Mouse (Mus musculus) ES-E14 (cell line): ENCODE data around the gene Osbp. TPM values are rescaled to one million over a fixed set of nuclear protein-coding genes. Genes with fewer than 3 reads are reported as not detected.

Source experiments
- DNase-seq: peaks from one replicate; pipeline ENCODE4 v3.0.0-alpha.2; 2013; ENCODE audit warnings: low read depth, low spot score
- H3K27ac ChIP-seq: 2 replicates; pipeline ENCODE4 v1.5.1; 2012; ENCODE audit warnings: low read depth, mild to moderate bottlenecking, low read length, moderate library complexity, mixed read lengths; ENCODE audit not compliant: poor library complexity, insufficient read depth, severe bottlenecking
- H3K36me3 ChIP-seq: 2 replicates; pipeline ENCODE4 v1.6.1; 2012; ENCODE audit warnings: mild to moderate bottlenecking, low read length, moderate library complexity, mixed read lengths; ENCODE audit not compliant: control insufficient read depth, poor library complexity, insufficient read depth, severe bottlenecking
- H3K4me1 ChIP-seq, 2 experiments: fragments of 150-350 bp in 1 of 2; sonication (generic) in 1 of 2; 2 replicates each; pipeline ENCODE4 v1.6.1; 2012; ENCODE audit warnings: low read length in 2 of 2, mild to moderate bottlenecking in 1 of 2, mixed read lengths in 1 of 2; ENCODE audit not compliant: control insufficient read depth in 2 of 2, insufficient read depth in 2 of 2, poor library complexity in 1 of 2
- H3K4me3 ChIP-seq, 2 experiments: fragments of 150-350 bp in 1 of 2; sonication (generic) in 1 of 2; 2 replicates each; pipeline ENCODE4 v1.5.1; 2012; ENCODE audit warnings: low read length in 2 of 2, low read depth in 1 of 2, mild to moderate bottlenecking in 1 of 2, mixed read lengths in 1 of 2; ENCODE audit not compliant: insufficient read depth in 1 of 2, poor library complexity in 1 of 2, severe bottlenecking in 1 of 2
- H3K9ac ChIP-seq: 2 replicates; pipeline ENCODE4 v1.6.1; 2012; ENCODE audit warnings: low read depth, mild to moderate bottlenecking, low read length, mixed read lengths; ENCODE audit not compliant: poor library complexity, insufficient read depth, severe bottlenecking
- H3K9me3 ChIP-seq: fragments of 150-350 bp; sonication (generic); 2 replicates; pipeline ENCODE4 v1.6.1; 2012; ENCODE audit warnings: low read depth, mild to moderate bottlenecking, low read length; ENCODE audit not compliant: control insufficient read depth, insufficient read depth
- CHD2 ChIP-seq: IDR thresholded peaks from 2 replicates; pipeline ENCODE4 v1.6.1; 2014; ENCODE audit warnings: mild to moderate bottlenecking, low read depth, low read length, inconsistent platforms
- HCFC1 ChIP-seq: IDR thresholded peaks from 2 replicates; pipeline ENCODE4 v1.6.1; 2012; ENCODE audit warnings: low read length, inconsistent platforms, borderline replicate concordance; ENCODE audit not compliant: insufficient read depth
- MAFK ChIP-seq: IDR thresholded peaks from 2 replicates; pipeline ENCODE4 v1.6.1; 2014; ENCODE audit warnings: mild to moderate bottlenecking, low read depth, low read length, inconsistent platforms; ENCODE audit not compliant: insufficient read depth
- ZC3H11A ChIP-seq: IDR thresholded peaks from 2 replicates; pipeline ENCODE4 v1.6.1; 2012; ENCODE audit warnings: low read depth, mild to moderate bottlenecking, inconsistent platforms, low read length, borderline replicate concordance
- ZNF384 ChIP-seq: IDR thresholded peaks from 2 replicates; pipeline ENCODE4 v1.6.1; 2012; ENCODE audit warnings: low read depth, low read length, inconsistent platforms
- in situ Hi-C, 2 experiments: fragments of 600-800 bp; cut with MboI; formaldehyde crosslinking; loops; one replicate each; pipeline ENCODE4 v1.15.1; 2025; ENCODE audit warnings: low sequenced_read_pairs in 2 of 2, inconsistent platforms in 1 of 2; ENCODE audit not compliant: unreplicated experiment in 2 of 2
- total RNA-seq: library from RNA; depleted of rRNA; stranded (reverse); fragments of 300-350 nt; gene quantifications from 2 replicates; pipeline ENCODE4 v1.2.3, GENCODE M21; 2012

Gene Osbp
- total RNA-seq, 1 experiment = 18.5 TPM

DNA sequence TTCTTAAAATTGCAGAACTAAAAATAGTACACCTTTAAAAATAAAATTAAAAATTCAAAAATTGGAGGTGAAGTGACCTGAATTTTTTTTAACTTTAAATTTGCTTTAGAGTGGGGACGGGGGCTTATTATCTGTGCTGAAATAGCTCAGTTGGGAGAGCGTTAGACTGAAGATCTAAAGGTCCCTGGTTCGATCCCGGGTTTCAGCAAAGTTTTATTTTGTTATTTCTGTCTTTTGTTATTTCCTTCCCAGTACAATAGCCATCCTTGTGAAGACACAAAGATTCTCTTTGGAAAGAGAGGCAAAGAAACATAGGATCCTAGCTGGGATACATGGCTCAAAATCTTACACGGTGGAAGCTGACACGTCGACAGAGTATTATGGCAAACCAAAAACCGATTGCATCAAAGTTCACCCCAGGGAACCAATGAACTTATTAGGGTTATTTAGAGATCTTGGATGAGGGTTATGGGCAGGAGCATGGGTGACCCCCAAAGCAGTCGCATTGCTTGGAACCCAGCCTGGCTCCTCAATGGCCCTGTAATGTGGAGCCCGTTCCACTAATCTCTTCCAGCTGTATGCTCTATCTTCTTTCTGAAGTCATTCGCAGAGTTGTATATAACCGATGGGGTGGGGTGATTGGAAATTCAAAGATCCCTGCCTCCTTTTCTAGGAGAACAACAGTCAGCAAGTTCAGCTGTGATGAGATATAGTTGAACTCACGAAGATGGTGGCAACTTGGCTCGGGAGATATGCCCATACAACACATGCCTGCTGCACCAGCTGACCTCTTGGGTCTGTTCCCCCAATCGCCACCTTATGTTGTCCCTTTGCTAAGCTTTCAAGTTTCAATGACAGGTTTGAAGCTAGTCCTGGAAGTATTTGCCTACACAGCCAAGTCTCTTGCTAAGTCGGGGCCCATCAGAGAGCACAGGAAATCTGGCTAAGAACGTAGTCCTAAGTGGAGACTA is 43.0 kb downstream of the Osbp start:
- Histone ChIP-seq H3K4me3 (peak overlapping the region in 1 of 2 experiments; percentile 9; a peak in 2 of 4 replicates), H3K9ac (no peak overlapping the region), H3K27ac (no peak overlapping the region), H3K36me3 (no peaks in the 10 kb centered on the region), H3K9me3 (no peaks in the 10 kb centered on the region), H3K4me1 (peaks cover 0 to 4% of the 10 kb centered on the region in 2 experiments; a peak in 1 of 4 replicates)
- TF ChIP-seq ZC3H11A (no peak), ZNF384 (no peak), HCFC1 (no peak), MAFK (peak; percentile 39; the same call in 1 of the 2 replicates)
- no peak for DNase-seq
- in situ Hi-C loops = loop anchor here in 1 of 2 experiments (25.0 kb wide), 1 partner anchor 779 kb away; the partner anchor contains the start of genes Lpxn and Zfp91

- Histone ChIP-seq H3K27ac (no peak overlapping the region; the same call in 1 of the 2 replicates), H3K9me3 (no peaks in the 10 kb centered on the region), H3K4me1 (peaks cover 0 to under 1% of the 10 kb centered on the region in 2 experiments; a peak in 1 of 4 replicates), H3K9ac (peak overlapping the region; percentile 58), H3K4me3 (peak overlapping the region; percentile 68 to 71), H3K36me3 (no peaks in the 10 kb centered on the region)
- DNase-seq = peak; percentile 84
- in situ Hi-C loops = loop anchor here in 1 of 2 experiments (25.0 kb wide), 1 partner anchor 778 kb away; the partner anchor contains the start of genes Lpxn and Zfp91
- TF ChIP-seq ZNF384 (peak; percentile 95), ZC3H11A (no peak), MAFK (peak; percentile 93), HCFC1 (no peak)
Observed at GRCm38 (mm10) chr19:12009501-12010280, 44.0 kb downstream of the Osbp start.

DNA sequence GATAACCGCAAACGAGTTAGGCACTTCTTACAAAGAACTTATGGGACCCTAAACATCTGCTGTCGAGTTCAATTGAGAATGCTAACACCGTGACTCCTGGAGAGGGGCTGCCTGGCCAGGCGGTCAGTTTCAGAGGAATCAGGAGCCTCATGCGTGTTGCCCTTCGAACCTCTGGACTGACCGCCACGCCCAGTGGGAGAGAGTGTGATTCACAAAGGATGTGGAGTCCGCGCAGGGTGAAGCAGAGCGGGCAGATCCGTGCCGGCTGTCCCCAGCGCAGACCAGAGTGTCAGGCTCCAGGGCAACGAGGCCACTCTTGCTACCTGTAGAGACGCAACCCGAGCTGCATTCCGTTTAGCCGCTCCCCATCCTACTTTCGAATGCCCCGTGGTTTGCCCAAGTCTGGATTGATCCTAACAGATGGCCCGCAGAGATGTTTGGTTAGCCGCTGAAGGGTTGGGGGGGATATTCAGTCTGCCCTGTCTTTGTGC is 44.6 kb downstream of the Osbp start:
- peak overlapping the region; percentile 1; the same call in 1 of the 2 replicates for H3K27ac ChIP-seq
- peak overlapping the region; percentile 68 to 71 for H3K4me3 ChIP-seq
- no peaks in the 10 kb centered on the region for H3K9me3 ChIP-seq
- DNase-seq = no peak
- H3K36me3 ChIP-seq = no peaks in the 10 kb centered on the region
- peak overlapping the region; percentile 58 for H3K9ac ChIP-seq
- no peaks in the 10 kb centered on the region; a peak in 1 of 4 replicates for H3K4me1 ChIP-seq
- no peak for TF ChIP-seq ZC3H11A
- no peak for TF ChIP-seq MAFK
- TF ChIP-seq HCFC1 = no peak
- no peak for TF ChIP-seq CHD2
- TF ChIP-seq ZNF384 = no peak
- in situ Hi-C loops = loop anchor here in 1 of 2 experiments (25.0 kb wide), 1 partner anchor 777 kb away; the partner anchor contains the start of genes Lpxn and Zfp91

DNA sequence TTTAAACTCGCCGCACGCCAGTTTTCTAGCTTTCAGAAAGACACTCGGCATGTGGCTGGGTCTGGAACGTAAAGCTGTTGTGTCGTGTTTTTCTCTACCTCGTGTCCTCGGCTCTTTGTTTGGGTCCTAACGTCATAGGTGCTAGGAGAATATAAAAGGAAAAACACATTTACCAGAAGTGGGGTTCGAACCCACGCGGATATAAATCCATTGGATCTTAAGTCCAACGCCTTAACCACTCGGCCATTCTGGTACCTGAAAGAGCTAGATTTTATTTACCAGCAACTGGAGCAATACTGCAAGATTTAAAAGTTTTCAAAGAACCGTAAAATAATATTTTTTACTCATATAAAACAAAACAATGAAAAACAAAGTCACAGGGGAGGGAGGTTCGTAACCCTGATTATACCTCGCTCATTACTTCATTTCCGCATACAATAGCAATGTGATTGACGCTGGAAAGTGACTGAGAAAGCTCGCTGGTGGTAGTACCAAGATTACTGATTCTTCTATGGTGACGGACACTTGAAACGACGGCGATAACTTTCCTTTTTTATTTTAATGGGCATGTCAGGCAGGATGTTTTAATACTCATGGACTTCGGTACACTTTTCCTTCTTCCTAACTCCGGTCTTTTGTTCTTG is 45.3 kb downstream of the Osbp start:
- H3K4me1 ChIP-seq = peaks cover 0 to 3% of the 10 kb centered on the region in 2 experiments; a peak in 1 of 4 replicates
- H3K9ac ChIP-seq = no peak overlapping the region; the same call in 1 of the 2 replicates
- peak; percentile 95 for DNase-seq
- no peaks in the 10 kb centered on the region for H3K36me3 ChIP-seq
- in situ Hi-C loops = loop anchor here in 1 of 2 experiments (25.0 kb wide), 1 partner anchor 776 kb away; the partner anchor contains the start of genes Lpxn and Zfp91
- no peak for TF ChIP-seq CHD2
- TF ChIP-seq HCFC1 = no peak; the same call in 1 of the 2 replicates
- 0 out of 2 replicates have a peak, but pooled peaks have one; percentile 3 for TF ChIP-seq ZNF384
- peak; percentile 90 for TF ChIP-seq MAFK
- no peak for TF ChIP-seq ZC3H11A
- H3K27ac ChIP-seq = no peak overlapping the region
- H3K9me3 ChIP-seq = no peaks in the 10 kb centered on the region
- H3K4me3 ChIP-seq = peak overlapping the region; percentile 68 to 71
